Mouse (Mus musculus) effector memory CD4-positive, alpha-beta T cell, adult 5 months (primary cell): ENCODE measurements around the gene Hist3h2a. TPM values are rescaled to one million over a fixed set of nuclear protein-coding genes. Genes with fewer than 3 reads are reported as not detected.

ENCODE experiments used
- polyA plus RNA-seq: library from polyadenylated mRNA; unstranded; fragments of 100-300 nt; shearing (Covaris generic); gene quantifications from one replicate; pipeline ENCODE4 v1.2.1, GENCODE M21; 2017

Gene Hist3h2a
- polyA plus RNA-seq: 23.4 TPM

DNA sequence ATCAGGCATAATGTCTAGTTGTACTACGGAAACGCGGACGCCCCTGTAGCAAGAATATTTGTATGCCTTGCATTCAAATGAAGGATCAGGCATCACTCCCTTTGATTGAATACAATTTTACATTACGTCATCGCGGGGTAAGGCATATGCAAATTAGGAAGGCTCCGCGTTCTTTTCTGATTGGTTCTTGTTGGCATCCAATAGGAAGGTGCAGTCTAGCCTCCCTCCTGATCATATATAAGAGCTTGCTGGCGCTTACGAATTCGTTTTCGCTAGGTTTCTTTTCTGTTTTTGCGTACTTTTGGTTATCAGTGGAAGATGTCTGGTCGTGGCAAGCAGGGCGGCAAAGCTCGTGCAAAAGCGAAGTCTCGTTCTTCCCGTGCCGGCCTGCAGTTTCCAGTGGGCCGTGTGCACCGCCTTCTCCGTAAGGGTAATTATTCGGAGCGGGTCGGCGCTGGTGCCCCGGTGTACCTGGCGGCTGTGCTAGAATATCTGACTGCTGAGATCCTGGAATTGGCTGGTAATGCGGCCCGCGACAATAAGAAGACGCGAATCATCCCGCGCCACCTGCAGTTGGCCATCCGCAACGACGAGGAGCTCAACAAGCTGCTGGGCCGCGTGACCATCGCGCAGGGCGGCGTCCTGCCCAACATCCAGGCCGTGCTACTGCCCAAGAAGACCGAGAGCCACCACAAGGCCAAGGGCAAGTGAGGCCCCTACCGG, at the start of gene Hist3h2a, which contains the start of gene Trim17:
Gene Hist3h2a (plus strand): TSS at position 266 of the 723 bp plus-strand sequence.
Gene Trim17 (plus strand): TSS at position 266 of the 723 bp plus-strand sequence.

DNA sequence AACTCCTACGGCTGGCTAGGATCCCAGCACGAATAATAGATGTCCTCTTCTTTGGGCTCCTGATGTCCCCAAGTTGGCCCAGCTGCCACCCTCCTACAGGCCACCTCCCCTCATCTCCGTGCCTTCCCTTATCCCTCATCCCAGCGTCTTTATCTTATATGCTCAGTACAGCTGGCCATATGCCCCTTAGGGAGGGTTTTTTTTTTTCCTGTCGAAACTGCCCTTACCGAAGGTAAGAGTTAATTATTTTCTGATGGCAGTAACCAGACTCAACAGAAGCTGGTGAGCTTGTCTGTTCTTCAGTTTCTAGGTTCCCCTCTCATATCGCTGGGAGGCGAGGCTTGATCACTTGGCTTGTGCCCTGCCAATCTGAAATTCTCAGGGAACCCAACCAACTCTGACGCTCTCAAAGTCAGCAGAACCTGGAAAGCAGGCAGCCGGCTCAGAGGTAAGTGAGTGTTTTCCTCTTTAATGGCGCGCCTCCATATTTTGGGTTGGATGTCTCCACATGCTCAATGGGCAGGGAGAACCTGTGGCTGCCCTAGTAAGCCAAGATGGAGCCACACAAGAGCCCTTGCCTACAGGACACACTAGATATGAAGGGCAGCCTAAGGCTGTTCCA, 36.6 kb upstream of the Hist3h2a start, which contains the start of gene Btnl10:
Gene Btnl10 (plus strand): TSS at position 164 of the 622 bp plus-strand sequence.

DNA sequence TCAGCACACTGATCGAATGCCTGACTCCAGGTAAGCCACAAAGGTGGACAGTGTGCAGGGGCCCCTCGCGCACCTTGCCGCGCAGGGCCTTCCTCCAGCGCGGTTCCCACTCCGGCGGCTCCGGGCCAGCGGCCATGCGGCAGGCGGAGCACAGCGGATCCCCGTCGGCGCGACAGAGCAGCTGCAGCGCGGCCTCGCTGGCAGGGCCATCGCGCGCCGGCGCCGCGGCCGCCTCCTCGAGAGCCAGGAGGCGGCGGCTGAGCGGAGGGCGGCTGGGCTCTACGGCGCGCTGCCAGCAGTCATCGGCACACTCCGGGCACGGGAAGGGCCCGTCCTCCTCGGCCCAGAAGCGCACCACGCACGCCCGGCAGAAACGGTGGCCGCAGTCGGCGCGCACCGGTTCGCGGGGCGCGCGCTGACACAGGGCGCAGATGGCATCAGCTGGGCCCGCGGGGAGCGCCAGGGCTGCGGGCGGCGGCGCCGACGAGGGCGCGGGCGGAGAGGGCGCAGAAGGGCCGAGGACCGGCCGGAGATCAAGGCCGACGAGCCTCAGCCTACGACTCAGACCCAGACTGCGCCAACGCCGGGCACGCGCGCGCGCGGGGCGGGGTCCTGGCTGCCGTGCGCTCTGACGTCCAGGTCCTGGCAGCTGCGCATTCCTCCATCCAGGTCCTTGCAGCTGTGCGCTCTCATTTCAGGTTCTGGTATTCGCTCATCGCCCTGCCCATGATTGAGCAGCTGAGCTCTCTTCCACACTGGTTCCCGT, 16.0 kb upstream of the Hist3h2a start, which contains the start of gene Rnf187:
Gene Rnf187 (minus strand): TSS at position 595 of the 766 bp plus-strand sequence.

DNA sequence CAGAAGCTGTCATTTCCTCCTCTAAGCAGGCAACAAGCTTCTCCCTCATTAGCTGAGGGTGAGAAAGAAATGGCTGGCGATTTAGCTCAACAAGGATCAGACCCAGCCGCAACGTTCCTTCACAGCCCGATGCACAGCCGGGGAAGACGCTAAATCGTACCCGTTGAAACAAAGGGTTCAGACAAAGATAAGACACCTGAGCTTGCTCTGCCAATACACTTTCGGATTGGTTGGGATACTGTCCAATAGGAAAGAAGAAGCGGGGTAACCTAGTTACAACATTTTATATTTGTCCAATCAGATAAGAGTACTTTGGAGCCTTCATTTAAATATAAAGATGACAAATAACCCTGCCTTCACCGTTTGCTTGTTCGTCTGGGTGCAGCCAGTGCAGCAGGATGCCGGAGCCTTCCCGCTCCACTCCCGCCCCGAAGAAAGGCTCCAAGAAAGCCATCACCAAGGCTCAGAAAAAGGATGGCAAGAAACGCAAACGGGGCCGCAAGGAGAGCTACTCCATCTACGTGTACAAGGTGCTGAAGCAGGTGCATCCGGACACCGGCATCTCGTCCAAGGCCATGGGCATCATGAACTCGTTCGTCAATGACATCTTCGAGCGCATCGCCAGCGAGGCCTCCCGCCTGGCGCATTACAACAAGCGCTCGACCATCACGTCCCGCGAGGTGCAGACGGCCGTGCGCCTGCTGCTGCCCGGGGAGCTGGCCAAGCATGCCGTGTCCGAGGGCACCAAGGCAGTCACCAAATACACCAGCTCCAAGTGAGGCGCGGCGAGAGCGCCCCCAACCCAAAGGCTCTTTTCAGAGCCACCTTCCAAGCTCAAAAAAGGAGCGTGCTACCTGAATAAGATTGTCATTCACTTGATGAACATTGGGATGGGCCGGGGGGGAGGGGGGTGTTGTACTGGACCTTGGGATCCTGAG, 5.7 kb upstream of the Hist3h2a start, which contains the start of gene Hist3h2ba:
Gene Hist3h2ba (plus strand): TSS at position 379 of the 938 bp plus-strand sequence.

DNA sequence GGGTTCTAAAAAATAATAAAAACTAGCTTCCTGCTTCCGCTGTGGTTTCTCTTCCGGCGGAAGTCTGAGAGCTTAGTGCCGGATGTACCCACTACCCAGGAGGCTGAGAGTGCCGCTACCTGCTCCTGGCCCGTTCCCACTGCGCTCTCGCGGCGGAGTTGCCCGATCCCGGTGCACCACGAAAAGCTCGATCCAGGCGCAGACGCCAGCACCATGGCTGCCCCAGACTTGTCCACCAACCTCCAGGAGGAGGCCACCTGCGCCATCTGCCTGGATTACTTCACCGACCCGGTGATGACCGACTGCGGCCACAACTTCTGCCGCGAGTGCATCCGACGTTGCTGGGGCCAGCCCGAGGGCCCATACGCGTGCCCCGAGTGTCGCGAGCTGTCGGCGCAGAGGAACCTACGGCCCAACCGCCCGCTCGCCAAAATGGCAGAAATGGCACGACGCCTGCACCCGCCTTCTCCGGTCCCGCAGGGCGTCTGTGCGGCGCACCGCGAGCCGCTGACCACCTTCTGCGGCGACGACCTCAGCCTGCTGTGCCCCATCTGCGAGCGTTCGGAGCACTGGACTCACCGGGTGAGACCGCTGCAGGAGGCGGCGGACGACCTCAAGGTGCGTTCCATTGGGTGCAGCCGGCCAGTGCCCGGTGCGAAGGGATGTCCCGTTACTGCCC, 23.7 kb downstream of the Hist3h2a start, which contains the start of gene Trim11:
Gene Trim11 (plus strand): TSS at position 67 of the 679 bp plus-strand sequence.

Other genes starting within 250 kb of the Hist3h2a start
- gene Olfr318, start 230.7 kb upstream of the Hist3h2a start, polyA plus RNA-seq: not detected
- not detected for gene Olfr317, start 215.5 kb upstream of the Hist3h2a start, polyA plus RNA-seq
- gene Olfr316, start 202.0 kb upstream of the Hist3h2a start, polyA plus RNA-seq: not detected
- not detected for gene Olfr315, start 181.5 kb upstream of the Hist3h2a start, polyA plus RNA-seq
- gene Olfr314, start 171.7 kb upstream of the Hist3h2a start, polyA plus RNA-seq: not detected
- gene Fam183b, start 152.7 kb upstream of the Hist3h2a start, polyA plus RNA-seq: not detected
- not detected for gene Olfr313, start 139.7 kb upstream of the Hist3h2a start, polyA plus RNA-seq
- 0.12 TPM for gene Olfr312, start 125.4 kb upstream of the Hist3h2a start, polyA plus RNA-seq
- gene Olfr311, start 115.4 kb upstream of the Hist3h2a start, polyA plus RNA-seq: not detected
- gene Gm12258, start 107.5 kb upstream of the Hist3h2a start, polyA plus RNA-seq: 1.7 TPM
- gene 2810021J22Rik, start 87.5 kb upstream of the Hist3h2a start, polyA plus RNA-seq: 3.0 TPM
- 3.0 TPM for gene Zfp39, start 50.5 kb upstream of the Hist3h2a start, polyA plus RNA-seq
- gene Btnl10, start 36.8 kb upstream of the Hist3h2a start, polyA plus RNA-seq: not detected
- 199 TPM for gene Rnf187, start 15.8 kb upstream of the Hist3h2a start, polyA plus RNA-seq
- gene Hist3h2ba, start 5.8 kb upstream of the Hist3h2a start, polyA plus RNA-seq: 13.5 TPM
- 0.30 TPM for gene Trim17, start within 50 bp of the Hist3h2a start, polyA plus RNA-seq
- 35.4 TPM for gene Trim11, start 23.4 kb downstream of the Hist3h2a start, polyA plus RNA-seq
- gene Obscn, start 181.7 kb downstream of the Hist3h2a start, polyA plus RNA-seq: not detected
- 16.7 TPM for gene Iba57, start 209.1 kb downstream of the Hist3h2a start, polyA plus RNA-seq
- gene Gjc2, start 228.5 kb downstream of the Hist3h2a start, polyA plus RNA-seq: not detected
- gene Guk1, start 237.5 kb downstream of the Hist3h2a start, polyA plus RNA-seq: 56.0 TPM
- gene Mrpl55, start 247.8 kb downstream of the Hist3h2a start, polyA plus RNA-seq: 20.8 TPM